Mouse (Mus musculus) stomach, postnatal 0 days (tissue): ENCODE measurements at regions not wholly inside any gene's neighbourhood (a gene's known extent, or its start where the extent isn't known, plus 50 kb on each side); places are given as distances from the start of the nearest gene placed in this dataset.

ENCODE experiments used
- ATAC-seq: fragments of 200-750 bp; cut with Nextera tagmentation; 2 replicates; pipeline ENCODE4 v1.8.0; 2017; ENCODE audit not compliant: low FRiP score, low TSS enrichment
- DNase-seq: peaks from one replicate; pipeline ENCODE4 v3.0.0-alpha.2; 2016; ENCODE audit warnings: low spot score
- H3K27ac ChIP-seq: fragments of 300-500 bp; sonication (generic); replicated peaks from 2 replicates; pipeline ENCODE4 v1.5.1; 2014; ENCODE audit warnings: mild to moderate bottlenecking, control low read depth
- H3K27me3 ChIP-seq: fragments of 300-500 bp; sonication (generic); 2 replicates; pipeline ENCODE4 v1.6.1; 2014; ENCODE audit warnings: low read length; ENCODE audit not compliant: control insufficient read depth, insufficient read depth
- H3K36me3 ChIP-seq: fragments of 300-500 bp; sonication (generic); 2 replicates; pipeline ENCODE4 v1.6.1; 2014; ENCODE audit warnings: low read length, mixed read lengths; ENCODE audit not compliant: control insufficient read depth, insufficient read depth
- H3K4me1 ChIP-seq: fragments of 300-500 bp; sonication (generic); replicated peaks from 2 replicates; pipeline ENCODE4 v1.6.1; 2014; ENCODE audit warnings: antibody characterized with exemption; ENCODE audit not compliant: control insufficient read depth, insufficient read depth
- H3K4me2 ChIP-seq: fragments of 300-500 bp; sonication (generic); replicated peaks from 2 replicates; pipeline ENCODE4 v1.6.1; 2014; ENCODE audit warnings: low read depth, mild to moderate bottlenecking, control low read depth, moderate library complexity
- H3K4me3 ChIP-seq: fragments of 300-500 bp; sonication (generic); 2 replicates; pipeline ENCODE4 v1.5.1; 2014; ENCODE audit warnings: low read depth, low read length, control low read depth
- H3K9ac ChIP-seq: fragments of 300-500 bp; sonication (generic); 2 replicates; pipeline ENCODE4 v1.6.1; 2014; ENCODE audit warnings: mild to moderate bottlenecking, low read length, control low read depth, mixed read lengths
- H3K9me3 ChIP-seq: fragments of 300-500 bp; sonication (generic); 2 replicates; pipeline ENCODE4 v1.6.1; 2016; ENCODE audit warnings: low read length; ENCODE audit not compliant: control insufficient read depth
- CTCF ChIP-seq: IDR thresholded peaks from 2 replicates; pipeline ENCODE4 v1.5.1; 2016; ENCODE audit warnings: antibody characterized with exemption, low read depth, mild to moderate bottlenecking, moderate library complexity
- EP300 ChIP-seq: optimal IDR thresholded peaks from 2 replicates; pipeline ENCODE3; 2016; ENCODE audit warnings: antibody characterized with exemption
- WGBS: fragments of 180-500 bp; shearing (Covaris S2); extraction: QIAGEN DNeasy Blood & Tissue Kit; methylation state at CpG from one replicate; pipeline ENCODE4 v1.1.7; 2014; 5-methylcytosine and 5-hydroxymethylcytosine counted together

- Histone ChIP-seq H3K4me1 (no peaks in the 10 kb centered on the region), H3K4me2 (no peak overlapping the region), H3K4me3 (no peak overlapping the region), H3K9ac (no peak overlapping the region), H3K36me3 (no peaks in the 10 kb centered on the region), H3K27ac (no peak overlapping the region), H3K27me3 (no peaks in the 10 kb centered on the region), H3K9me3 (no peaks in the 10 kb centered on the region)
- no peak for TF ChIP-seq EP300
- no peak for TF ChIP-seq CTCF
- DNase-seq, result no peak
- ATAC-seq, result no peak
- 89% methylated on average over 5 of the region's 5 CpGs for WGBS
Measured at GRCm38 (mm10) chr17:52468464-52468863, 134.0 kb upstream of the Kcnh8 start.

- TF ChIP-seq CTCF (no peak), EP300 (no peak)
- Histone ChIP-seq H3K4me3 (no peak overlapping the region), H3K4me1 (no peaks in the 10 kb centered on the region), H3K4me2 (no peak overlapping the region), H3K9ac (no peak overlapping the region), H3K36me3 (no peaks in the 10 kb centered on the region), H3K27ac (no peak overlapping the region), H3K9me3 (no peaks in the 10 kb centered on the region), H3K27me3 (no peaks in the 10 kb centered on the region)
- 40% methylated on average over 7 of the region's 7 CpGs for WGBS
- ATAC-seq (no peak), DNase-seq (no peak)
Measured at GRCm38 (mm10) chr17:52479327-52480086, 123.0 kb upstream of the Kcnh8 start.

- Histone ChIP-seq H3K9ac (no peak overlapping the region), H3K9me3 (no peaks in the 10 kb centered on the region), H3K36me3 (no peaks in the 10 kb centered on the region), H3K27ac (no peak overlapping the region), H3K27me3 (no peaks in the 10 kb centered on the region), H3K4me2 (no peak overlapping the region), H3K4me3 (no peak overlapping the region), H3K4me1 (no peaks in the 10 kb centered on the region)
- WGBS, result 47% methylated on average over 5 of the region's 5 CpGs
- DNase-seq (no peak), ATAC-seq (no peak)
- TF ChIP-seq CTCF, result no peak
- TF ChIP-seq EP300, result no peak
Measured at GRCm38 (mm10) chr17:52480087-52480638, 122.3 kb upstream of the Kcnh8 start.

- no peaks in the 10 kb centered on the region for H3K4me1 ChIP-seq
- no peaks in the 10 kb centered on the region for H3K36me3 ChIP-seq
- H3K27me3 ChIP-seq, result no peaks in the 10 kb centered on the region
- DNase-seq (no peak), ATAC-seq (no peak)
- no peak overlapping the region for H3K27ac ChIP-seq
- H3K4me2 ChIP-seq, result no peak overlapping the region
- no peak overlapping the region for H3K9ac ChIP-seq
- no peak for TF ChIP-seq EP300
- TF ChIP-seq CTCF, result no peak
- no peaks in the 10 kb centered on the region for H3K9me3 ChIP-seq
- no peak overlapping the region for H3K4me3 ChIP-seq
- WGBS, result 66% methylated on average over 3 of the region's 3 CpGs
Measured at GRCm38 (mm10) chr17:52506760-52507159, 95.7 kb upstream of the Kcnh8 start.

GRCm38 (mm10) chr17:52530260-52530659 lies 72.2 kb upstream of the Kcnh8 start:
- Histone ChIP-seq H3K9me3 (no peaks in the 10 kb centered on the region), H3K9ac (no peak overlapping the region), H3K4me2 (no peak overlapping the region), H3K27ac (no peak overlapping the region), H3K4me3 (no peak overlapping the region), H3K4me1 (no peaks in the 10 kb centered on the region), H3K36me3 (no peaks in the 10 kb centered on the region), H3K27me3 (no peaks in the 10 kb centered on the region)
- TF ChIP-seq CTCF (no peak), EP300 (no peak)
- DNase-seq (no peak), ATAC-seq (no peak)
